Mouse (Mus musculus): Measurements from ENCODE around the gene Il1r2. TPM values are rescaled to one million over a fixed set of nuclear protein-coding genes. Genes with fewer than 3 reads are reported as not detected.

Gene Il1r2
- polyA plus RNA-seq, 1 experiment = 4.2 TPM

- H3K27ac ChIP-seq (ENCODE audit: control insufficient read depth, insufficient read depth, low read length) = no peak overlapping the region
- H3K4me1 ChIP-seq (replicated peaks; ENCODE audit: control insufficient read depth, insufficient read depth, low read length) = no peaks in the 10 kb centered on the region
- H3K27me3 ChIP-seq (ENCODE audit: control insufficient read depth, insufficient read depth, low read length) = no peaks in the 10 kb centered on the region
- H3K4me3 ChIP-seq (ENCODE audit: control insufficient read depth, insufficient read depth, low read length) = no peak overlapping the region
- WGBS = 98% methylated on average over 4 of the region's 4 CpGs
- DNase-seq = no peak
- TF ChIP-seq POLR2A (IDR thresholded peaks at IDR 0.05; ENCODE audit: control insufficient read depth, extremely low read depth, insufficient read depth, low read length, poor library complexity) = no peak
- TF ChIP-seq CTCF (IDR thresholded peaks at IDR 0.05; ENCODE audit: borderline replicate concordance, control insufficient read depth, extremely low read depth, insufficient read depth, low read length, poor library complexity) = no peak
- no peaks in the 10 kb centered on the region for H3K36me3 ChIP-seq (ENCODE audit: control insufficient read depth, insufficient read depth, low read length)
Measured at GRCm38 (mm10) chr1:40164331-40164730, 90.5 kb downstream of the Il1r2 start.

DNA sequence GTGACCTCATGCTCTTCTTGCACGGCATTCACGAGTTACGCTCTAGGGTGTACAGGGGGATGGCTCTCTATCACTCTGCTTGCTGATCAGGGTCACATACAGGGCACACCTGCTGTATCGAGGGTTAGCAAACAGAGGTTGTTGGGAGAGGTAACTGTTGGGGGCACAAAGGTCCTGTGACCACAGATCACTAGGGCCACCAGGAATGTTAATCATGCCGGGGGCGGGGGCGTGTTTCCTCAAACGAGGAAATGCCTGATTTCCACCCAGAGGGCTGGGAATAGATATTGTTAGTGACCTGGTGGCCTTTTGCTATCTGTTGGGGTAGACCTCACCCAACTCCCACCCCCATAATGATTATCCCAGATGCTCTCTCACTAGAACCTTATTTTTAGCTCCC is 93.7 kb downstream of the Il1r2 start:
- H3K27me3 ChIP-seq (ENCODE audit: control insufficient read depth, insufficient read depth, low read length) = no peaks in the 10 kb centered on the region
- TF ChIP-seq CTCF (IDR thresholded peaks at IDR 0.05; ENCODE audit: borderline replicate concordance, control insufficient read depth, extremely low read depth, insufficient read depth, low read length, poor library complexity) (no peak), POLR2A (IDR thresholded peaks at IDR 0.05; ENCODE audit: control insufficient read depth, extremely low read depth, insufficient read depth, low read length, poor library complexity) (no peak)
- 96% methylated on average over 8 of the region's 8 CpGs for WGBS
- no peak for DNase-seq
- no peak overlapping the region for H3K4me3 ChIP-seq (ENCODE audit: control insufficient read depth, insufficient read depth, low read length)
- no peaks in the 10 kb centered on the region for H3K36me3 ChIP-seq (ENCODE audit: control insufficient read depth, insufficient read depth, low read length)
- no peak overlapping the region for H3K27ac ChIP-seq (ENCODE audit: control insufficient read depth, insufficient read depth, low read length)
- H3K4me1 ChIP-seq (replicated peaks; ENCODE audit: control insufficient read depth, insufficient read depth, low read length) = no peaks in the 10 kb centered on the region

GRCm38 (mm10) chr1:40171878-40172277 is 98.0 kb downstream of the Il1r2 start:
- WGBS = 89% methylated on average over 5 of the region's 5 CpGs
- DNase-seq = no peak
- H3K27ac ChIP-seq (ENCODE audit: control insufficient read depth, insufficient read depth, low read length) = no peak overlapping the region

DNA sequence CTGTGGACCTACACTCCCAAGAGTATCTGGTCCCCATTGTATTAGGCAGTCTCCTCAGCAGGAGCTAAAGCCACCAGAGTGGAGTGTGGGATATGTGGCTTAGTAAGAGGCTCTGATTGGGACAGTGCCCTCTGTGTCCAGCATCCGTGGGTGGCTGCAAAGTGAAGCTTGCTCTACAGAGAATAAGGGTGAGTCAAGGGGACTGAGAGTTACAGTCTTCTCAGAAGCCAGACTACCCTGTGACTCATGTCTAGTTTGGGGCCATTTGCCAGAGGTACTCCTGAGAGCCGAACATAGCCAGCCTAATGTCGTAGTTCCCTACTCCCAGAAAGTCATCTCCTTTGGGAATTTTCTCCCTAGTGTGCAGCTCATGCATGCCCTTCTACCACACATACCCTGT is 100.3 kb downstream of the Il1r2 start:
- DNase-seq = no peak
- H3K4me1 ChIP-seq (replicated peaks; ENCODE audit: control insufficient read depth, insufficient read depth, low read length) = no peaks in the 10 kb centered on the region
- WGBS = 88% methylated on average over 3 of the region's 3 CpGs
- no peaks in the 10 kb centered on the region for H3K27me3 ChIP-seq (ENCODE audit: control insufficient read depth, insufficient read depth, low read length)
- H3K4me3 ChIP-seq (ENCODE audit: control insufficient read depth, insufficient read depth, low read length) = no peak overlapping the region
- no peaks in the 10 kb centered on the region for H3K36me3 ChIP-seq (ENCODE audit: control insufficient read depth, insufficient read depth, low read length)
- no peak for TF ChIP-seq CTCF (IDR thresholded peaks at IDR 0.05; ENCODE audit: borderline replicate concordance, control insufficient read depth, extremely low read depth, insufficient read depth, low read length, poor library complexity)
- no peak for TF ChIP-seq POLR2A (IDR thresholded peaks at IDR 0.05; ENCODE audit: control insufficient read depth, extremely low read depth, insufficient read depth, low read length, poor library complexity)
- no peak overlapping the region for H3K27ac ChIP-seq (ENCODE audit: control insufficient read depth, insufficient read depth, low read length)

More at GRCm38 (mm10) chr1:40171878-40172277, 98.0 kb downstream of the Il1r2 start:
- Histone ChIP-seq H3K4me1 (replicated peaks; ENCODE audit: control insufficient read depth, insufficient read depth, low read length) (no peaks in the 10 kb centered on the region), H3K36me3 (ENCODE audit: control insufficient read depth, insufficient read depth, low read length) (no peaks in the 10 kb centered on the region), H3K27me3 (ENCODE audit: control insufficient read depth, insufficient read depth, low read length) (no peaks in the 10 kb centered on the region), H3K4me3 (ENCODE audit: control insufficient read depth, insufficient read depth, low read length) (no peak overlapping the region)
- TF ChIP-seq CTCF (IDR thresholded peaks at IDR 0.05; ENCODE audit: borderline replicate concordance, control insufficient read depth, extremely low read depth, insufficient read depth, low read length, poor library complexity) (no peak), POLR2A (IDR thresholded peaks at IDR 0.05; ENCODE audit: control insufficient read depth, extremely low read depth, insufficient read depth, low read length, poor library complexity) (no peak)

Other genes with a start within 250 kb of the Il1r2 start
- gene Map4k4, start 173.2 kb upstream of the Il1r2 start, polyA plus RNA-seq (2012; rRNA removed) = 164 and 167 TPM in 2 replicates
- 2.8 and 3.3 TPM in 2 replicates for gene Il1r1, start 151.0 kb downstream of the Il1r2 start, polyA plus RNA-seq (2012; rRNA removed)